Mouse (Mus musculus) hematopoietic stem cell, adult 5-6 weeks (primary cell): ENCODE data around the gene Itgal. TPM values are rescaled to one million over a fixed set of nuclear protein-coding genes. Genes with fewer than 3 reads are reported as not detected.
"Not testable (repeated sequence)": the region's sequence is repeated elsewhere in the genome, so short reads cannot be mapped to it uniquely, and the experiment has no call there.

Experiments used
- ATAC-seq, 2 experiments: fragments of 125-278 bp in 1 of 2; replicated peaks in 1 of 2; 2 replicates each; pipeline ENCODE4 v1.8.0; 2016 to 2017; ENCODE audit warnings: inconsistent platforms in 2 of 2, mild to moderate bottlenecking in 2 of 2, moderate number of reproducible peaks in 2 of 2, low read depth in 1 of 2, moderate TSS enrichment in 1 of 2; ENCODE audit not compliant: low FRiP score in 2 of 2, poor library complexity in 2 of 2, severe bottlenecking in 2 of 2, insufficient read depth in 1 of 2, low TSS enrichment in 1 of 2
- total RNA-seq: library from RNA; stranded (forward); fragments of 172-1452, 232-1000 nt; gene quantifications from 2 replicates; pipeline ENCODE4 v1.2.3, GENCODE M21; 2017

Itgal gene
- total RNA-seq, 1 experiment from 2014 or later = 13.7 TPM

DNA sequence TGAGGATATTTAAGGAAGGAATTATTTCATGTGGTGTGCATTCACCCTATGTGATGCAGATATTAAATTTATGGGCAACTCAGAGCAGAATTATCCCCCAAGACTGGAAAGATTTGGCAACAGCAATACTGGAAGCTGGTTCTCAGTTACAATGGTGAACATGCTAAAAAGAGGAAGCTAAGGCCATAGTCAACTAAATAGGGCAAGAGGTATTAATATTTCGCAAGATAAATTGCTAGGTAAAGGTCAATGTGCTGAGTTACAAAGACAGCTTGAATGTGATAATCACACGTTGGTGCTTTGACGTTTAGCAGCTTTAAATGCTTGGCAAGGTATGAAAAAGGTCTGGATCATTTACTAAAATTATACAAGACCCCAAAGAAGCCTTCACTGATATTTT is 59.7 kb downstream of the Itgal start:
- ATAC-seq = no peak

DNA sequence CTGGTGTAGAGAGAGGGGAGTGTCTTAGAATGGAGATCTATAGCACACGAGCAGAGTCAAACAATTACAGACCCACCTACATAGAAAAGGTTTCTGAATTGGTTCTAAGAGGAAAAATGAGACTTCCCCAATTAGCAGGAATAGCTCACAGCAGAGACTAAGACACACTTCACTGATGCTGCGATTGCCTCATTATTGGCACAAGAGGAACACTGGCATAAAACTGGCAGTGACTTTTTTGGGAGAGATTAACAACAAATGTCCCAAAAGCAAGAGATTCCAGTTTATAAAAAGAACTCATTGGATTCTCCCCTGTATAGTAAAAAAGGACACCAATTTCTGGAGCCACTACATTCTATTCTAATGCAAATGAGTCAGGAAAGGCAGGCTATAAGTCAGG is 61.8 kb downstream of the Itgal start:
- ATAC-seq = no peak

DNA sequence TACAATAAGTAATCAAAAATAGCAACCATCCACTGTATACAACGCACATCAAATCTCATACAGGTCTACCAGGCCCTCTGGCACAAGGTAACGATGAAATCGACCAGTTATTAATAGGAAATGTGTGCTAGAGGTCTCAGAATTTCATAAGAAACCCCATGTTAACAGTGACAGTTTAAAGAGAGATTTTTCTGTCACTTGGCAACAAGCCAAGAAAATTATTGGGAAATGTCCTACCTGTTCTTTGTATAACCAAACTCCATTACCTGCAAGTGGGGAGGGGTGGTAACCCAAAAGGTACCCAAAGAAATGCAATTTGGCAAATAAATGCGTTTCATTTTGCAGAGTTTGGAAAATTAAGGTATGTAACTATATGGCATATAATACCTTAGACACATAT is 62.4 kb downstream of the Itgal start:
- no peak for ATAC-seq

DNA sequence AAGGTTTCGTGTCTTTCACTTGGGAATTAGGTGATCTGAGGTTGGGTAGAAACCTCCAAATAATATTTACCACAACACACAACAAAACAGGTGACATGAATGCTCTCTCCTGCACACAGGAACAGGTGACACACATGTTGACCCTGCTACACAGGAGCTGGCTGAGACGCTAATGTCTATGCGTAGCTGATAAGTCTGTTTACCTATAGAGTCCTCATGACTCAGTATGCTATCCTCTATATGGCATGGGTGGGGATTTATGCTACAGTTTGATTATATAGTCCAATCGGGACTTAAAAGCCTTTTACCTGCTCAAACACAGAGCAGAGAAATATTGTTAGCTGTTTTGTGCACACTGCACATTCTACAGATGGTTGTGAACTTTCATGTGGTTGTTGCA is 64.2 kb downstream of the Itgal start:
- no peak for ATAC-seq

DNA sequence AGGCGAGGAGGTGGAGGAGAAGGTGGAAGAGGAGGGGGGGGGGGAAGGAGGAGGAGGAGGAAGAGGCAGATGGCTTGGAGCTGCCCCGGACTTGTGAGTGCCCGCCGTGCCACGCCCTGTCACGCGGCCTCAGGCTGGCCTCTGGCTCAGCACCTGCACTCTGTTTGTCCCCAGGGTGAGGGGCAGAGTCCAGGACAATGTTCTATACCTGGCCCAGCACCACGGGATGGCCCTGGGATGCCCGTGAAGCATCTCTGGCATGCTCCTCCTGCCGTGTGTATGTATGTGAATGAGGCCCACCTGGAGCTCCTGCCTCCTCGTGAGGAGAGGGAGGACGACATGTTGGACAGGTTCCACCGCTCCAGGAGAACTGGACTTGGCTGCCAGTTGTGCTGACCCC is 65.4 kb downstream of the Itgal start:
- no peak for ATAC-seq

DNA sequence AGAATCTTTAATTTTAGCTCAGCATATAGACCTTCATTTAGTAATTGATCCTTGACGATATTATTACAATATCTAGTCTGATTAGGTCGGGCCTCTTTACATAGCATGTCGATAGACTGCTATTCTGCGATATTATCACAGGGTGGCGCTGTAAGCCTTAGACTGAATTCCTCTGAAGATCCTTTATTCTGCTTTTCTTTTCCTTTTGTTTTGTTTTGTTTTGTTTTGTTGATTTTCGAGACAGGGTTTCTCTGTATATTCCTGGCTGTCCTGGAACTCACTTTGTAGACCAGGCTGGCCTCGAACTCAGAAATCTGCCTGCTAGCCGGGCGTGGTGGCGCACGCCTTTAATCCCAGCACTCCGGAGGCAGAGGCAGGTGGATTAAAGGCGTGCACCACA is 66.4 kb downstream of the Itgal start:
- ATAC-seq = peak; percentile 42 to 70; a peak in 2 of 4 replicates

DNA sequence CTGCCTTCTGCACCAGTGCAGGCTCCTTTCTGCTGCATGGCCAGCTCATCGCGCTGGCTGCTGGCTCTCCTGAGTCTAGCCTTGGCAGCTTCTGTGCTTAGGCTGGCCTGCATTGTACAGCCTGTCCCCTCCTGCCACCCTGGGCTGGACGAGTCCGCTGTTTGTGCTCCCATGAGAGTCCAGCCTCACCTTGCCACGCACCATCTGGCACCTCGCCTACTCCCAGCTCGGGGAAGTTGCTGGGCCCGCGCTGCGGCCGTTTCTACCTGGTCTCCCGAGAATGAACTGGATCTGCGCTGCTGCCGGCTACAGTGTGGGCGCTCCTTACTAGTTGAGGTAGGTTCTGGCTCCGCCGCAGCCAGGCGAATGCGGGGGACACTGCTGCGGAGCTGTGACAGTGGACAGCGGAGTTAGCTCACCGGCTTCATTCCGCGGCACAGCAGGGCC is 67.4 kb downstream of the Itgal start:
- ATAC-seq = peak in 1 of 2 experiments; percentile 48; a peak in 2 of 4 replicates

DNA sequence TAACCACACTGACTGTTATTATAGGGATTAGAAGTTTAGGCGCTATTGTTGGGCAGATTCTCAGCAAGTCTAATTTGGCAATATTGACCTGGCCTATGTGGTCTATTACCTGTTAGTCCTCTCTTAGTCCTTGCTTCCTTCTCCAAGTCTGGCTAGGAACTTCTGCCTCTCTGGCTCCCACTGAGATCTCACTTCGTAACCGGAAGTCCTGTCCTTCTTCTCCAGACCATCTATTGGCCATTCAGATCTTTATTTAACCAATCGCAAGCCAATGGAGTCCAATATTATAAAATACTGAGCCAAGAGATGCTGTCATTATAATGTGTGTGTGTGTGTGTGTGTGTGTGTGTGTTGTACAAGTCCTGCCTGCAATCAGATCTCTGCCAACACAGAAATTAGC is 68.1 kb downstream of the Itgal start:
- ATAC-seq = no peak

DNA sequence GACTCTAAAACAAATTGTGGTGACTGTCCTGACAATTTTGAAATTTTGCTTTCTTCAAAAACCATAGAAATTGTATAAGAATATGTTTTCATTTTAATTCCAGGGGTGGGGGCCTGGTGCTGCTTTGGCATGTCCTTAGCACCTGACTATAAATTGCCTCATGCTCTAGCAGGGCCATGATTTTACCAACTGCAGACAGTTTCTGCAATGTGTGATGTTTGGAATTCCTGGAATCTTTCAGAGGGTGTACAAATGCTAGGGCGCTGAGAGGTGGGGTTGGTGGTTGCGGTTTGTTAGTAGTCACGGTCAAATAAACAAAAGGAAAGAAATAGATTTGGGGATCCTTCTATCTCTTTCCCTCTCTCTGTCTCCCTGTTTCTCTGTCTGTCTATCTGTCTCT is 70.2 kb downstream of the Itgal start:
- no peak for ATAC-seq

DNA sequence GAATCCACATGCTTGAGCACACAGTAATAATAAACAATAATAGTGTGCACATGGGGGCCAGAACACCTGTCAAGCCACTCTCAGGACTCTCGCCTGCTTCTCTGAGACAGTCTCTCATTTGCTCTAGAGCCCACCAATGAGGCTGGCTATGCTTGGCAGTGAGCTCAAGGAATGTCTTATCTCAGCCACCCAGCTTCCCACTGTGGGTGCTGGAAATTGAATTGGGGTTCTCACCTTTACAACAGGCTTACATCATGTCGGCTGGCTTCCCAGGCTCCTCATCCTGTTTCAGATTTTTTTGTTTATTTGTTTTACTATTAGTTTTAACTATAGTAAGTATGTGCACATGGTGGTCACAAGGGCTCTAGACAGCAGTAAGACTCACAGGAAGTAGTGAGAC is 75.2 kb downstream of the Itgal start:
- ATAC-seq = no peak

DNA sequence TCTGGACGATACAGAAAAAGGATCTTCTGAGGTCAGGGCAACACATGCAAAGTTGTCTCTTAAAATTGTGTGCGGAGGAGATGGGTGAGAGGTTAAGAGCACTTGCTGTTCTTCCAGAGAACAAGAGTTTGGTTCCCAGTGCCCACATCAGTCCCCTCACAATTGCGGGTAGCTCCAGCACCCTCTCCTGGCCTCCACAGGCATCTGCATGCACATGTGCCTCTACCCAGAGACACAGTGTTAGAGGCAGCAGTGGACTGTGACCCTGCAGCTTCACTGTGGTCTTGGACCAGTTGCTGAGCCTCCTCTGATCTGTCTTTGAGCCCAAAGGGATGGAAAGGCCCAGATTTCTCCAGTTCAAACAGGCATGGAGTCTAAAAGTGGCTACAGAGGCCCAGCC is 75.8 kb downstream of the Itgal start:
- not testable (repeated sequence) for ATAC-seq

DNA sequence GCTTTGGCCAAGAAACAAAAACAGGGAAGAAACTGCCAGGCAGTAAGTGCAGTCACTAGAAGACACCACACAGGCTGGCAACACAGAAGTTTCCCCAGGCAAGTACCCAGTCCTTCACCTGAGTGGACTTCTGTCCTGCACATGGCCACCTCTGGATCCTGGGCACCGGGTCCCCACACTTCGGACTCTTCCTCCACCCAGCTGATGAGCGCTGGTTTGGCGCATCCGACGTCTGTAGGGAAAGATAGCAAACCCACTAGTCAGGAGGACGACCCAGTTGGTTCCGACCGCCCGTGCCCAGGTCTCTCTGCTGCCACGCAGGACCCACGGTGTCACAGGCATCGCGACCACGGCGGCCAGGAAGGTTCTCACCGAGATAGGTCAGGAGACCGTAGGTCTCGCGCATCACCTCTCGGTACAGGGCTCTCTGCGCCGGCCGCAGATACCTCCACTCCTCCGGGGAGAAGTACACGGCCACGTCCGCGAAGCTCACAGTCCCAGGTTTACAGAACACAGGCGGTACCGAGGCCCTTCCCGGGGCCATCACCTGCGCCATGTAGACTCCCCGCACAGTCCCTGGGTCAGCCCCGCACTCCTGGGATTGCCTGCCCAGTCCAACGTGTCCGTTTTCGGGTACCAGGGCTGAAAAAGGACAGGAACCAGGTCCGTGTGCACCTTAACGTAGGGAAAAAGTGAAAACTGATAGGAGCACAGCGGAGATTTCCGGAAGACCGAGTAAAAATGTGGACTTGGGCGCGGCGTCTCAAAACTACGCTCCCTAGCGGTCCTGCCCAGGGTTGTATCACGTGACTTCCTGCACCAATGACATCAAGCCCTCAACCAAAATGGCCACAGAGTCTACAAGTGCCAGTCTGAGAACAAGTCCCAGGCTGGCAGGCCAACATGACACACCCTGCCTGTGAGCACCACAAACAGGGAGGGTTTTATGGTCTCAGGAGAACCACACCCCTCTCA is 79.5 kb downstream of the Itgal start, which contains the start of gene Zfp747:
Zfp747 (minus strand) TSS at position 780 of the 975 bp plus-strand sequence.
- ATAC-seq = peak; percentile 95 to 96

DNA sequence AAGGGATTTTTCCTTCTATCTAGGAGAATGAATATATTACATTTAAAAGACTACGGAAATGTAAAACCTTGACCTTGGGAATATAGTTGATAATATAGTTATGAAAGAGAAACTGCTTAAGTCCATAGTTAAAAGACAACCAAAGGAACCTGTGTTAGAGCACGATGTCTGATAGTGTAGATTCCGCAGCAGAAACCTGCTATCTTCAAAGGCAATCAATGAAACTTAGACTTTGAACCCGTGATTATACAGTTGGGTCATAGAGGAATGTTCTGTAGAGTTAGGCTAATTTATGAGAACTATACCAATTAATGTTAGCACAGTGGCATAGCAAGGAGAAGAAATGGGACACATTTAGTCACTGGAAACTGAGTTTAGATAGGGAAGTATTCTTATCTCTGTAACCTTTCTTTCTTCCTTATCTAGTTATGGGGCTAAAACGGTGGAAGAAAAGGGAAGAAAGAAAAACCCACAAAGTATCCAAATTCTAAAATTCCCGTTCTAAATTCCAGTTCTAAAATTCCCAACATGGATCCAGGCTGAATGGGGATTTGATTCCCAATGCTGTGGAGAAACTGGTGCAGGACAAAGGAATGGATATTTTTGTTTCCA is 82.4 kb downstream of the Itgal start:
- ATAC-seq = no peak

Other genes with a start within 250 kb of the Itgal start
- 3.8 and 5.7 TPM in 2 replicates for gene Zg16, start 208.9 kb upstream of the Itgal start, total RNA-seq
- gene AI467606, start 204.9 kb upstream of the Itgal start, total RNA-seq = 30.3 and 42.1 TPM in 2 replicates
- 2.3 and 2.7 TPM in 2 replicates for gene Qprt, start 174.0 kb upstream of the Itgal start, total RNA-seq
- 311 and 346 TPM in 2 replicates for gene Spn, start 158.4 kb upstream of the Itgal start, total RNA-seq
- gene Cd2bp2, start 100.2 kb upstream of the Itgal start, total RNA-seq = 32.0 and 63.9 TPM in 2 replicates
- 33.2 and 36.4 TPM in 2 replicates for gene Tbc1d10b, start 87.8 kb upstream of the Itgal start, total RNA-seq
- gene Mylpf, start 87.4 kb upstream of the Itgal start, total RNA-seq = 8.3 and 23.4 TPM in 2 replicates
- gene Zfp553, start 63.2 kb upstream of the Itgal start, total RNA-seq = 19.8 and 29.2 TPM in 2 replicates
- gene Sept1, start 63.1 kb upstream of the Itgal start, total RNA-seq = 145 and 165 TPM in 2 replicates
- 3.9 and 10.2 TPM in 2 replicates for gene Zfp771, start 52.0 kb upstream of the Itgal start, total RNA-seq
- gene Dctpp1, start 35.6 kb upstream of the Itgal start, total RNA-seq = 59.0 and 60.5 TPM in 2 replicates
- gene Sephs2, start 22.2 kb upstream of the Itgal start, total RNA-seq = 76.8 and 79.8 TPM in 2 replicates
- 9.1 and 11.1 TPM in 2 replicates for gene Zfp768, start 49.3 kb downstream of the Itgal start, total RNA-seq
- 6.8 TPM in 2 replicates for gene Zfp747, start 79.8 kb downstream of the Itgal start, total RNA-seq
- gene 9130019O22Rik, start 90.9 kb downstream of the Itgal start, total RNA-seq = 7.4 and 7.8 TPM in 2 replicates
- gene E430018J23Rik, start 97.4 kb downstream of the Itgal start, total RNA-seq = 7.4 and 8.1 TPM in 2 replicates
- gene Zfp764, start 110.6 kb downstream of the Itgal start, total RNA-seq = 13.1 and 13.9 TPM in 2 replicates
- gene Zfp688, start 125.8 kb downstream of the Itgal start, total RNA-seq = 3.7 and 11.5 TPM in 2 replicates
- 3.1 and 4.3 TPM in 2 replicates for gene Zfp689, start 152.9 kb downstream of the Itgal start, total RNA-seq
- 23.6 and 29.6 TPM in 2 replicates for gene Prr14, start 163.4 kb downstream of the Itgal start, total RNA-seq
- gene Fbrs, start 182.9 kb downstream of the Itgal start, total RNA-seq = 15.2 and 27.3 TPM in 2 replicates
- gene Srcap, start 215.7 kb downstream of the Itgal start, total RNA-seq = 24.2 and 38.4 TPM in 2 replicates
- gene Gm42715, start 223.3 kb downstream of the Itgal start, total RNA-seq = 8.9 and 9.1 TPM in 2 replicates